Mouse (Mus musculus): ENCODE data around the gene Adh7. TPM values are rescaled to one million over a fixed set of nuclear protein-coding genes. Genes with fewer than 3 reads are reported as not detected.

Adh7 gene
- polyA plus RNA-seq, 1 experiment from 2014 or later = 31.3 TPM

GRCm38 (mm10) chr3:138247241-138247640 is 29.7 kb downstream of the Adh7 start:
- no peaks in the 10 kb centered on the region for H3K27me3 ChIP-seq (ENCODE audit: control insufficient read depth, insufficient read depth, low read length)
- H3K27ac ChIP-seq (replicated peaks) = no peak overlapping the region
- no peaks in the 10 kb centered on the region for H3K9me3 ChIP-seq (ENCODE audit: control insufficient read depth, low read length)
- no peaks in the 10 kb centered on the region for H3K36me3 ChIP-seq (ENCODE audit: control insufficient read depth, insufficient read depth, low read length)
- ATAC-seq (ENCODE audit: low FRiP score, low TSS enrichment) = no peak
- no peak overlapping the region for H3K9ac ChIP-seq (ENCODE audit: low read length)
- TF ChIP-seq EP300 (optimal IDR thresholded peaks at IDR 0.05) (no peak), CTCF (IDR thresholded peaks at IDR 0.05; ENCODE audit: low read depth) (no peak)
- no peak overlapping the region for H3K4me2 ChIP-seq (replicated peaks; ENCODE audit: low read depth)
- no peak overlapping the region for H3K4me3 ChIP-seq (ENCODE audit: low read depth, low read length)
- peaks cover 3% of the 10 kb centered on the region; the same call in 1 of the 2 replicates for H3K4me1 ChIP-seq (replicated peaks; ENCODE audit: control insufficient read depth, insufficient read depth)
- no peak for DNase-seq (ENCODE audit: low spot score)
- WGBS = 82% methylated on average over 4 of the region's 4 CpGs

DNA sequence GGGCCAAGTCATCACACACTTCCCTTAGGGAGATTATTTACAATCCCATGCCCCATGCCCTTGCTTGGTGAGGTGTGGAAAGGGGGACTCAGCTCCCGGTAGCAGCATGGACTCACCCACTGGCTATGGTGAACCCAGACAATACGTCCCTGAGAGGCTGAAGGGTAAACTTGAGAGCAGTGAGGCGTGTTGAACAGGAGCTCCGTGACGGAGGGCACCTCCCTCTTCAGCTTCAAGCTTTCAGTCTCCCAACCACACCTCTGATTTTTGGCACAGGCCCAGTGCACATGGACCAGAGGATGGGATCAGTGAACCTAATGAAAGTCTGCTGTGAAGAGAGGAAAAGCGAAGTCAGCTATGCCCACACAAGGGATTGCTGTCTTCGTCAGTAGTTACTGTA is 30.5 kb downstream of the Adh7 start:
- peak overlapping the region; percentile 59 for H3K27ac ChIP-seq (replicated peaks)
- WGBS = 61% methylated on average over 7 of the region's 7 CpGs
- H3K36me3 ChIP-seq (ENCODE audit: control insufficient read depth, insufficient read depth, low read length) = no peaks in the 10 kb centered on the region
- DNase-seq (ENCODE audit: low spot score) (peak; percentile 67), ATAC-seq (ENCODE audit: low FRiP score, low TSS enrichment) (0 out of 2 replicates have a peak, but pooled peaks have one; percentile 31)
- no peaks in the 10 kb centered on the region for H3K27me3 ChIP-seq (ENCODE audit: control insufficient read depth, insufficient read depth, low read length)
- H3K4me3 ChIP-seq (ENCODE audit: low read depth, low read length) = no peak overlapping the region
- no peak overlapping the region for H3K4me2 ChIP-seq (replicated peaks; ENCODE audit: low read depth)
- H3K9ac ChIP-seq (ENCODE audit: low read length) = no peak overlapping the region
- peaks cover 3% of the 10 kb centered on the region; the same call in 1 of the 2 replicates for H3K4me1 ChIP-seq (replicated peaks; ENCODE audit: control insufficient read depth, insufficient read depth)
- H3K9me3 ChIP-seq (ENCODE audit: control insufficient read depth, low read length) = no peaks in the 10 kb centered on the region
- TF ChIP-seq EP300 (optimal IDR thresholded peaks at IDR 0.05) = no peak
- no peak for TF ChIP-seq CTCF (IDR thresholded peaks at IDR 0.05; ENCODE audit: low read depth)

GRCm38 (mm10) chr3:138248746-138249145 is 31.2 kb downstream of the Adh7 start:
- ATAC-seq (ENCODE audit: low FRiP score, low TSS enrichment) = peak; percentile 81; the same call in 1 of the 2 replicates
- Histone ChIP-seq H3K4me1 (replicated peaks; ENCODE audit: control insufficient read depth, insufficient read depth) (peaks cover 3% of the 10 kb centered on the region; the same call in 1 of the 2 replicates), H3K9me3 (ENCODE audit: control insufficient read depth, low read length) (no peaks in the 10 kb centered on the region), H3K27me3 (ENCODE audit: control insufficient read depth, insufficient read depth, low read length) (no peaks in the 10 kb centered on the region), H3K4me2 (replicated peaks; ENCODE audit: low read depth) (no peak overlapping the region), H3K4me3 (ENCODE audit: low read depth, low read length) (no peak overlapping the region), H3K36me3 (ENCODE audit: control insufficient read depth, insufficient read depth, low read length) (no peaks in the 10 kb centered on the region), H3K27ac (replicated peaks) (peak overlapping the region; percentile 59), H3K9ac (ENCODE audit: low read length) (no peak overlapping the region)
- TF ChIP-seq CTCF (IDR thresholded peaks at IDR 0.05; ENCODE audit: low read depth) (no peak), EP300 (optimal IDR thresholded peaks at IDR 0.05) (peak; percentile 71)
- no peak for DNase-seq (ENCODE audit: low spot score)
- WGBS = 64% methylated on average over 8 of the region's 8 CpGs

GRCm38 (mm10) chr3:138251156-138251555 is 33.6 kb downstream of the Adh7 start:
- no peak overlapping the region for H3K4me3 ChIP-seq (ENCODE audit: low read depth, low read length)
- H3K27ac ChIP-seq (replicated peaks) = no peak overlapping the region
- H3K27me3 ChIP-seq (ENCODE audit: control insufficient read depth, insufficient read depth, low read length) = no peaks in the 10 kb centered on the region
- no peak overlapping the region for H3K4me2 ChIP-seq (replicated peaks; ENCODE audit: low read depth)
- H3K9me3 ChIP-seq (ENCODE audit: control insufficient read depth, low read length) = no peaks in the 10 kb centered on the region
- DNase-seq (ENCODE audit: low spot score) (no peak), ATAC-seq (ENCODE audit: low FRiP score, low TSS enrichment) (no peak)
- no peak for TF ChIP-seq CTCF (IDR thresholded peaks at IDR 0.05; ENCODE audit: low read depth)
- no peak for TF ChIP-seq EP300 (optimal IDR thresholded peaks at IDR 0.05)
- no peak overlapping the region for H3K9ac ChIP-seq (ENCODE audit: low read length)
- H3K36me3 ChIP-seq (ENCODE audit: control insufficient read depth, insufficient read depth, low read length) = no peaks in the 10 kb centered on the region
- WGBS = 85% methylated on average over 6 of the region's 6 CpGs
- peaks cover 3% of the 10 kb centered on the region; the same call in 1 of the 2 replicates for H3K4me1 ChIP-seq (replicated peaks; ENCODE audit: control insufficient read depth, insufficient read depth)

DNA sequence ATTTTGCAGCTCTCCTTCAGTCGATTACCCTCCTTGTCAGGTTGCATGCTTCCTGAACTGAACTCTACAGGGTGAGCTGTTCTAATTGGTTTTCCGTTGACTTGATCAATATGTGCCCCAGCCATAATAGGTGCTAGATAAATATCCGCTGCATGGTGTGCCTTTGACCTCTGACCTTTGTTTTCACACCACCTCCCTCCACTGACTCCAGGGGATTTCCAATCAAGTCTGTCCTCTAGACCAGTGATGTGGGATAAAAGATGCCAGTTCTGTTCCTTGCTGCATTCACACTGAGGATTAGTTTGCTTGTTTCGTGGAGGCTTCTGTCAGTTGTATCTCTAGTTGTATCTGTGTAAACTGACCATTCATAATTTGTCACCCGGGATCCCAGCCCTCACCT is 36.6 kb downstream of the Adh7 start:
- Histone ChIP-seq H3K9ac (ENCODE audit: low read length) (no peak overlapping the region), H3K9me3 (ENCODE audit: control insufficient read depth, low read length) (no peaks in the 10 kb centered on the region), H3K4me1 (replicated peaks; ENCODE audit: control insufficient read depth, insufficient read depth) (no peaks in the 10 kb centered on the region), H3K36me3 (ENCODE audit: control insufficient read depth, insufficient read depth, low read length) (no peaks in the 10 kb centered on the region), H3K4me3 (ENCODE audit: low read depth, low read length) (no peak overlapping the region), H3K4me2 (replicated peaks; ENCODE audit: low read depth) (no peak overlapping the region), H3K27me3 (ENCODE audit: control insufficient read depth, insufficient read depth, low read length) (no peaks in the 10 kb centered on the region), H3K27ac (replicated peaks) (no peak overlapping the region)
- WGBS = 57% methylated on average over 5 of the region's 5 CpGs
- ATAC-seq (ENCODE audit: low FRiP score, low TSS enrichment) = no peak
- TF ChIP-seq EP300 (optimal IDR thresholded peaks at IDR 0.05) (no peak), CTCF (IDR thresholded peaks at IDR 0.05; ENCODE audit: low read depth) (no peak)
- no peak for DNase-seq (ENCODE audit: low spot score)

GRCm38 (mm10) chr3:138255366-138255765 is 37.8 kb downstream of the Adh7 start:
- Histone ChIP-seq H3K36me3 (ENCODE audit: control insufficient read depth, insufficient read depth, low read length) (no peaks in the 10 kb centered on the region), H3K9ac (ENCODE audit: low read length) (no peak overlapping the region), H3K4me1 (replicated peaks; ENCODE audit: control insufficient read depth, insufficient read depth) (no peaks in the 10 kb centered on the region), H3K4me2 (replicated peaks; ENCODE audit: low read depth) (no peak overlapping the region), H3K27ac (replicated peaks) (no peak overlapping the region), H3K9me3 (ENCODE audit: control insufficient read depth, low read length) (no peaks in the 10 kb centered on the region), H3K27me3 (ENCODE audit: control insufficient read depth, insufficient read depth, low read length) (no peaks in the 10 kb centered on the region), H3K4me3 (ENCODE audit: low read depth, low read length) (no peak overlapping the region)
- ATAC-seq (ENCODE audit: low FRiP score, low TSS enrichment) (no peak), DNase-seq (ENCODE audit: low spot score) (no peak)
- TF ChIP-seq CTCF (IDR thresholded peaks at IDR 0.05; ENCODE audit: low read depth) = no peak
- no peak for TF ChIP-seq EP300 (optimal IDR thresholded peaks at IDR 0.05)
- 49% methylated on average over 3 of the region's 3 CpGs for WGBS
